Mouse (Mus musculus): ENCODE data around the gene S1pr4. TPM values are rescaled to one million over a fixed set of nuclear protein-coding genes. Genes with fewer than 3 reads are reported as not detected.

The S1pr4 gene
- polyA plus RNA-seq, 1 experiment from 2014 or later: 1.3 TPM

DNA sequence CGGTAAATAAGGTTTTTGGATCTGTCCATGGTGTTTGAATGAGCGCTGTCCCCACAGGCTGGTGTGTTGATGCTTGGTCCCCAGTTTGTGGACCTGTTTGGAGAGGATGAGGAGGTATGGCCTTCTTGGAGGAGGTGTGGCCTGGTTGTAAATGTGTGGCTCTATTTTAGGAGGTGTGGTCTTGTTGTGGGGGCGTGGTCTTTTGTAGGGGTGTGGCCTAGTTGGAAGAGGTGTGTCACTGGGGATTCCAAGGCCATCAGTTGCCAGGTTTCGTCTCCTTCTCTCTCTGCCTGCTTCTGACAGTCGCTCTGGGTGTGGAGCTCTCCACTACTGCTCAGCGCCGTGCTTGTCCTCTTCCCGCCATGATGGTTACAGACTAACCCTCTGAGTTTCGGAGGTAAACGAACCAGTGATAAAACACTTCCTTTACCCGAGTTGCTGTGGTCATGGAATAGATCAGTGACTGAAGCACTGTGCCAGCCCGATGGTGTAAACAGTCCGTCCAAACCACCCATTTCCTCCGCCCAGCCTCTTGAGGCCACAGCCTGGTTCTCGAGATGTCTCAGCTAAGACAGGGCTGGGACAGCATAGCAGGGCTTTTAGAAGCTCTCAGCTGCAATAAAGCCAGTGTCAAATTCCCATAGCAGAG lies 5.2 kb upstream of the S1pr4 start:
- no peak overlapping the region for H3K9ac ChIP-seq
- 68% methylated on average over 15 of the region's 15 CpGs for WGBS
- H3K27me3 ChIP-seq (ENCODE audit: insufficient read depth, low read length): no peaks in the 10 kb centered on the region
- DNase-seq: no peak
- no peaks in the 10 kb centered on the region for H3K4me1 ChIP-seq (ENCODE audit: insufficient read depth)
- no peak overlapping the region for H3K4me3 ChIP-seq (ENCODE audit: low read depth, low read length)
- TF ChIP-seq CTCF (IDR thresholded peaks at IDR 0.05; ENCODE audit: low read depth): no peak
- H3K4me2 ChIP-seq: no peak overlapping the region
- ATAC-seq (ENCODE audit: insufficient read depth): no peak
- no peaks in the 10 kb centered on the region for H3K9me3 ChIP-seq (ENCODE audit: low read depth, low read length)
- H3K27ac ChIP-seq (ENCODE audit: low read depth): no peak overlapping the region
- no peaks in the 10 kb centered on the region for H3K36me3 ChIP-seq (ENCODE audit: insufficient read depth)

- ATAC-seq (ENCODE audit: insufficient read depth) (peak; percentile 39; the same call in 1 of the 2 replicates), DNase-seq (peak; percentile 87)
- H3K36me3 ChIP-seq (ENCODE audit: insufficient read depth): no peaks in the 10 kb centered on the region
- H3K9me3 ChIP-seq (ENCODE audit: low read depth, low read length): no peaks in the 10 kb centered on the region
- H3K27me3 ChIP-seq (ENCODE audit: insufficient read depth, low read length): no peaks in the 10 kb centered on the region
- peak overlapping the region; percentile 64 for H3K4me2 ChIP-seq
- peak; percentile 100 for TF ChIP-seq CTCF (IDR thresholded peaks at IDR 0.05; ENCODE audit: low read depth)
- H3K4me3 ChIP-seq (ENCODE audit: low read depth, low read length): peak overlapping the region; percentile 33
- H3K9ac ChIP-seq: peak overlapping the region; percentile 43; the same call in 1 of the 2 replicates
- no peak overlapping the region for H3K27ac ChIP-seq (ENCODE audit: low read depth)
- 9% methylated on average over 36 of the region's 36 CpGs for WGBS
- no peaks in the 10 kb centered on the region for H3K4me1 ChIP-seq (ENCODE audit: insufficient read depth)
Measured at GRCm38 (mm10) chr10:81502658-81503057, 2.7 kb upstream of the S1pr4 start.

DNA sequence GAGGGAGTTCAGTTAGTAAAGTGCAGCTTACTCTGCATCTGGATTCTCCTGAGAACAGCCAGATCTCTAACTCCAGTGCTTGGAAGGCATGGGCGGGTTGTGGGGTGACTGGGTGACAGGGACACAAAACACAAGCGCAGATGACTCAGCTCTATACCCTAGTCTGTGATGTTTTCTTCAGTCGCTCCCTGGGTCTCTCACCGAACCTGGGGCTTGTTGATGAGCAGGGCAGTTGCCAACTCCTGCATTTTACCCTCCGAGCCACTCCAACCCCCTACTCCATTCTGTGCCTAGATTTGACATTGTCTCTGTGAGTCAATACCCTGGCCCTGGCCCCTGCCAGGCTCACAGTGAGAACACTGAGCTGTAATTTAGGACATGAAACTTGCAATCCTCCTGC lies 1.9 kb upstream of the S1pr4 start:
- no peaks in the 10 kb centered on the region for H3K27me3 ChIP-seq (ENCODE audit: insufficient read depth, low read length)
- H3K9ac ChIP-seq: no peak overlapping the region
- 0 out of 2 replicates have a peak, but pooled peaks cover 1% of the 10 kb centered on the region for H3K4me1 ChIP-seq (ENCODE audit: insufficient read depth)
- 80% methylated on average over 5 of the region's 5 CpGs for WGBS
- no peaks in the 10 kb centered on the region for H3K36me3 ChIP-seq (ENCODE audit: insufficient read depth)
- H3K4me3 ChIP-seq (ENCODE audit: low read depth, low read length): no peak overlapping the region
- ATAC-seq (ENCODE audit: insufficient read depth) (no peak), DNase-seq (no peak)
- no peak for TF ChIP-seq CTCF (IDR thresholded peaks at IDR 0.05; ENCODE audit: low read depth)
- no peak overlapping the region for H3K4me2 ChIP-seq
- no peak overlapping the region for H3K27ac ChIP-seq (ENCODE audit: low read depth)
- no peaks in the 10 kb centered on the region for H3K9me3 ChIP-seq (ENCODE audit: low read depth, low read length)

DNA sequence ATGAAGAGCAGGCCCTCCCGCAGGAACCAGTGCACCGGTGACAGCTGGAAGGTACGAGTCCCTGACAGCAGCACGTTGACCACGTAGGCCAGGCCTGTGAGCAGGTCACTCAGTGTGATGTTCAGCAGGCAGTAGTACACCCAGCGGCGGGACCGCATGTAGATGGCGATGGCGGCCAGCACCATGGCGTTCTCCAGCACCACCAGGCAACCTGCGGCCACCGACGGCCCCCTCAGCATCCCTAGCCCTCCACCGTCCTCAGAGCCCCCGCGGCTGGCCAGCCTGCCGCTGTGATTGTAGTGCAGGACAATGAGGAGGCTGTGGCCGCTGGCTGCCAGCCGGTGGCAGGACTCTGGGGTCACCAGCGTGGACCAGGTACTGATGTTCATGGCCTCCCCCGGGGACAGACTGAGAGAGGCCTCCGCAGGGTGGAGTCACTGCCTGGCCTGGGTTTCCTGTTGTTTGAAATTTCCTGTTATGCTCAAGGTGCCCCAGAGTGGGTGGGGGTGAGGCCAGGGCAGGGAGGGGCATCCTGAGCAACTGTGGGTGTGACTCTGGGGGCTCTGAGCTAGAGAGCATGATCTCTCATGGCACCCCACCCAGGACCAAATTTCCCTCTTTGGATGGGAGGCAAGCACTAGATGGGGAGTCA lies 556 bp downstream of the S1pr4 start:
- Histone ChIP-seq H3K36me3 (ENCODE audit: insufficient read depth) (no peaks in the 10 kb centered on the region), H3K4me2 (0 out of 2 replicates have a peak overlapping the region, but pooled peaks have one; percentile 23), H3K4me1 (ENCODE audit: insufficient read depth) (peaks cover 11% of the 10 kb centered on the region; the same call in 1 of the 2 replicates), H3K27ac (ENCODE audit: low read depth) (no peak overlapping the region), H3K27me3 (ENCODE audit: insufficient read depth, low read length) (no peaks in the 10 kb centered on the region), H3K4me3 (ENCODE audit: low read depth, low read length) (no peak overlapping the region), H3K9me3 (ENCODE audit: low read depth, low read length) (no peaks in the 10 kb centered on the region), H3K9ac (no peak overlapping the region; the same call in 1 of the 2 replicates)
- no peak for ATAC-seq (ENCODE audit: insufficient read depth)
- DNase-seq: peak; percentile 17
- WGBS: 58% methylated on average over 23 of the region's 23 CpGs
- no peak for TF ChIP-seq CTCF (IDR thresholded peaks at IDR 0.05; ENCODE audit: low read depth)

DNA sequence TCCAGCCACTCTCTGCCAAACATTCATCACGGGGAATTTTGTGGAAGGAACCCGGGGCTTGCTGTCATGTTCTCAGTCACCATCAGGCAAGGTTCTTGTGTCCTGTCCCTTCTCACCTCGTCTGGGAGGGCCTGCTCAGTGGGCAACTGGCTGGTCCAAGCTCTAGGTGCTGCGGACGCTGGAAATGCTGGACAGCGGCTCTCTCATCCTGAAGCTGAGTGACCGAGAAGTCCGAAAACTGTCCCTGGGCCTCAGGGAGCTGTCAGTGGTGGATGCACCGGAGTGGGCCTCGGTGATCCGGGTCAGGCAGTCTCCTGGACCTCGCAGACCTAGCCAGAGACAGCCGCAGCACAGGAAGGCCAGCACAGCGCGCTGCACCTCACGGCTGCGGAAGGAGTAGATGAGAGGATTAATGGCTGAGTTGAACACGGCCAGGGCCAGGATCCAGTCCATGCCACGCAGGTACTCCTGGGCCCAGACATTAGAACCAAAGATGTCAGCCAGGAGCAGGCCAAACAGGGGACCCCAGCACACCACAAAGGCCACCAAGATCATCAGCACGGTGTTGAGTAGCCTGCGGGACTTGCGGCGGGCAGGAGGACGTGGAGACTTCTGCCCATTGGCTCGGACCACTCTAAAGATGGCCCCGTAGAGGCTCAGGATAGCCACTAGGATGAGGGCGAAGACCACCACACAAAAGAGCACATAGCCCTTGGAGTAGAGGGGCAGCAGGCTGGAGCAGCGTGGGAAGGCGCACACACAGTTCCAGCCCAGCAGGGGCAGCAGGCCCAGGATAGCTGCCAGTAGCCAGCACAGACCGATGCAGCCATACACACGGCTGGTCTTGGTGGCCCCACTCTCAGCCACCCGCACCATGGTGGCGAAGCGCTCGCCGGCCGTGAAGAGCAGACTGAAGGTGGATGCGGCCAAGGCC lies 1.3 kb downstream of the S1pr4 start:
- Histone ChIP-seq H3K4me1 (ENCODE audit: insufficient read depth) (peaks cover 11% of the 10 kb centered on the region; the same call in 1 of the 2 replicates), H3K36me3 (ENCODE audit: insufficient read depth) (no peaks in the 10 kb centered on the region), H3K9ac (no peak overlapping the region), H3K27me3 (ENCODE audit: insufficient read depth, low read length) (no peaks in the 10 kb centered on the region), H3K4me2 (peak overlapping the region; percentile 23; the same call in 1 of the 2 replicates), H3K4me3 (ENCODE audit: low read depth, low read length) (no peak overlapping the region), H3K9me3 (ENCODE audit: low read depth, low read length) (no peaks in the 10 kb centered on the region), H3K27ac (ENCODE audit: low read depth) (no peak overlapping the region)
- DNase-seq (no peak), ATAC-seq (ENCODE audit: insufficient read depth) (no peak)
- WGBS: 80% methylated on average over 38 of the region's 38 CpGs
- peak; percentile 35 for TF ChIP-seq CTCF (IDR thresholded peaks at IDR 0.05; ENCODE audit: low read depth)

GRCm38 (mm10) chr10:81497401-81498270 lies 2.3 kb downstream of the S1pr4 start:
- ATAC-seq (ENCODE audit: insufficient read depth): no peak
- no peak for DNase-seq
- 81% methylated on average over 17 of the region's 17 CpGs for WGBS
- H3K27ac ChIP-seq (ENCODE audit: low read depth): no peak overlapping the region
- H3K4me1 ChIP-seq (ENCODE audit: insufficient read depth): peaks cover 11% of the 10 kb centered on the region; the same call in 1 of the 2 replicates
- peaks cover 9% of the 10 kb centered on the region for H3K36me3 ChIP-seq (ENCODE audit: insufficient read depth)
- 0 out of 2 replicates have a peak overlapping the region, but pooled peaks have one; percentile 77 for H3K4me3 ChIP-seq (ENCODE audit: low read depth, low read length)
- 0 out of 2 replicates have a peak overlapping the region, but pooled peaks have one; percentile 40 for H3K9ac ChIP-seq
- no peak for TF ChIP-seq CTCF (IDR thresholded peaks at IDR 0.05; ENCODE audit: low read depth)
- peak overlapping the region; percentile 58 for H3K4me2 ChIP-seq
- H3K9me3 ChIP-seq (ENCODE audit: low read depth, low read length): no peaks in the 10 kb centered on the region
- no peaks in the 10 kb centered on the region for H3K27me3 ChIP-seq (ENCODE audit: insufficient read depth, low read length)

All from lung, embryonic 14.5 days (tissue).